Mouse (Mus musculus) testis, postnatal 10 days (tissue): ENCODE measurements around the gene Frmpd1.

Source experiments
- DNase-seq: peaks from one replicate; pipeline ENCODE4 v3.0.0; 2021; ENCODE audit warnings: low spot score

Frmpd1 gene

DNA sequence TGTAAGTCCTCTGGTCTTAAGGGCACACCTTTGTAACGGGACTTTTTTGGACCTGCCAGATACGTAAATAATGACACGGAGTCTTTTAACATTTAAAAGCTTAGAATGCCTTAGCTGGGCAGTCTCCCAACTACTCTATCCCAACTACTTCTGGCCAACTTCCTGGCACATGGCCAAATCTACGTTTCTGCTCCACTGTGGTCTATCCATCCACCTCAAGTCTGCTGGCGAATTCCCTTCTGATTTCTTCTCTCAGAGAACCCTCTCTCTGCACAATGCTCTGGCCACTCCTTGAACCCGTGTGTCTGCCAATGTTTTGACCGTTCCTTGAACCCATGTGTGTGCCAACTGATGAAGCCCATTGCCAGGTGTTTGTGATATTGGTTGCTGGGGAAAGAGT, 146.5 kb downstream of the Frmpd1 start:
- no peak for DNase-seq

- no peak for DNase-seq
Measured at GRCm38 (mm10) chr4:45332466-45332865, 147.8 kb downstream of the Frmpd1 start.
